Mouse (Mus musculus) CD4-positive, CD25-positive, alpha-beta regulatory T cell, adult 4 months (primary cell): ENCODE results near the gene Gart. TPM values are rescaled to one million over a fixed set of nuclear protein-coding genes. Genes with fewer than 3 reads are reported as not detected.

Experiments
- ATAC-seq: one replicate; pipeline ENCODE4 v1.8.0; 2017
- polyA plus RNA-seq, 2 experiments: library from polyadenylated mRNA; unstranded; fragments of 100-300 nt; shearing (Covaris generic); gene quantifications; one replicate each; pipeline ENCODE4 v1.2.1; 2017

Gene Gart
- 10 to 100 TPM; 60.1 to 96.6 TPM for polyA plus RNA-seq

GRCm38 (mm10) chr16:91646681-91647419 lies at the start of gene Gart:
Gene Gart (minus strand): TSS chr16:91646952.
- peak; percentile 74 for ATAC-seq

- no peak for ATAC-seq
Measured at GRCm38 (mm10) chr16:91695108-91695755, 48.5 kb upstream of the Gart start.

- peak; percentile 86 for ATAC-seq
Measured at GRCm38 (mm10) chr16:91694455-91695084, 47.8 kb upstream of the Gart start.

GRCm38 (mm10) chr16:91689791-91690190 lies 43.0 kb upstream of the Gart start:
- no peak for ATAC-seq

- ATAC-seq: peak; percentile 66
Measured at GRCm38 (mm10) chr16:91688619-91689334, 42.0 kb upstream of the Gart start, which contains the start of gene Donson. Gene Donson (minus strand): TSS chr16:91688770.

GRCm38 (mm10) chr16:91688023-91688618 lies 41.4 kb upstream of the Gart start:
- no peak for ATAC-seq

- no peak for ATAC-seq
Measured at GRCm38 (mm10) chr16:91686369-91686768, 39.6 kb upstream of the Gart start.

- ATAC-seq: peak; percentile 85
Measured at GRCm38 (mm10) chr16:91685526-91685925, 38.8 kb upstream of the Gart start.

- ATAC-seq: no peak
Measured at GRCm38 (mm10) chr16:91680656-91681055, 33.9 kb upstream of the Gart start.

GRCm38 (mm10) chr16:91678147-91678911 lies 31.6 kb upstream of the Gart start:
- no peak for ATAC-seq

- ATAC-seq: no peak
Measured at GRCm38 (mm10) chr16:91674500-91674899, 27.7 kb upstream of the Gart start.

- no peak for ATAC-seq
Measured at GRCm38 (mm10) chr16:91663795-91664194, 17.0 kb upstream of the Gart start.

GRCm38 (mm10) chr16:91662336-91662735 lies 15.6 kb upstream of the Gart start:
- ATAC-seq: no peak

GRCm38 (mm10) chr16:91661397-91661796 lies 14.6 kb upstream of the Gart start:
- no peak for ATAC-seq

- ATAC-seq: no peak
Measured at GRCm38 (mm10) chr16:91659798-91660197, 13.0 kb upstream of the Gart start.

- no peak for ATAC-seq
Measured at GRCm38 (mm10) chr16:91658471-91658870, 11.7 kb upstream of the Gart start.

- ATAC-seq: peak; percentile 7
Measured at GRCm38 (mm10) chr16:91657285-91657684, 10.5 kb upstream of the Gart start.

- ATAC-seq: no peak
Measured at GRCm38 (mm10) chr16:91655285-91655684, 8.5 kb upstream of the Gart start.

- no peak for ATAC-seq
Measured at GRCm38 (mm10) chr16:91652191-91652590, 5.4 kb upstream of the Gart start.

GRCm38 (mm10) chr16:91649781-91650180 lies 3.0 kb upstream of the Gart start:
- no peak for ATAC-seq

GRCm38 (mm10) chr16:91649246-91649645 lies 2.5 kb upstream of the Gart start:
- ATAC-seq: no peak

GRCm38 (mm10) chr16:91648220-91648550 lies 1.4 kb upstream of the Gart start:
- ATAC-seq: no peak
